Mouse (Mus musculus): ENCODE data around the gene Gif. TPM values are rescaled to one million over a fixed set of nuclear protein-coding genes. Genes with fewer than 3 reads are reported as not detected.

Gif gene
- polyA plus RNA-seq (2015; fragmentation: Nextera tagmentation; extraction: Ambion mirVana): not detected in 2 replicates

DNA sequence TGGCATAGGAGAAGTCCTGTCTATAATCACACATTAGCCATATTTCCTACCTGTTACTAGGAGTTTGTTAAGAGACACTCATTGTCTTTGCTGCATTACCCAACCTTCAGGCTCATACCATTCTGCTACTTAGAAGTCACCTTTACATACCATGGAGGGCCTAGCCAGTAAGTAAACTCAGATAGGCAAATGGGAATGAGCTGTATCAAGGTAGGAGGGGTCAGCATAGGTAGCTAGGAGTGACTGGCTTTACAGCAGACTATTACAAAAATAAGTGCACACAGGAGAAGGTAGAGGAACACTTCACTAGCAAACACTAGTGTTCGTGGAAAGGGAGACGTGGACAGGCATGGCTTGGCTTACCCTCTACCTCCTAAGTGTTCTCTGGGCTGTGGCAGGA lies at the start of gene Gif:
Gene Gif (plus strand): TSS at position 257 of the 400 bp plus-strand sequence.

DNA sequence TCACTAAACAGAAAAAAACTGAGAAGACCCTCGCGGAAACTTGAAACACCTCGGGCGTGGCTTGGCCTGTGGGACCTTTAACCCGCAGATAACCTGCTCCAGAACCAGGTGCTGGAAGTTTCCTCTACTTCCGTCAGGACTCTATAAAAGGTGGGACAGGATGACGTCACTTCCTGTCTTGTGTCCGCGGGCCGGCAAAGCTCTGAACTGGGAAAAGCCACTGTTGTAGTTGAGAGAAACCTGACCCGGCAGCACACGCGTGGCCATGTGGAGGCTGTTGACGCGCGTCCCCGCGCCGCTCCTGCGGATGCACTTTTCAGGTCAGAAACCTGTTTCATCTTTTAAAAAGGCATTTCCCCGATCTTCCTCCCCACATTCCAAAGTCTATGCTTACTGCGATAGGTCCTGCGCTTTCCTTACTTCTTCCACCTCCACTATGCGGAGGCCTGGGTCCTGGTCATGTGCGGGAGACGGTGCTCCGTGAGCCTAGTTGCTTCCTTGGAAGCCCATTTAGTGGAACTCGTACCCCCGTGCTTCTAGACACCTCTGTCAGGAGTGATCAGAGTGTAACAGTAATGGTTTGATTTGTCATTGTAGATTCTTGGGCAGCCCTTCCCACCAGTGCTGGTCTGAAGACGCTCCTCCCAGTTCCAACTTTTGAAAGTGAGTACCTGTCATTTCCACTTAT lies 23.0 kb downstream of the Gif start, which contains the start of gene Mrpl16:
Gene Mrpl16 (plus strand): TSS at position 187 of the 688 bp plus-strand sequence.

Other genes starting within 250 kb of the Gif start
- gene Ms4a6b, start 231.0 kb upstream of the Gif start, polyA plus RNA-seq (2015; fragmentation: Nextera tagmentation; extraction: Ambion mirVana): 7.2 and 10.4 TPM in 2 replicates
- gene Ms4a4d, start 210.8 kb upstream of the Gif start, polyA plus RNA-seq (2015; fragmentation: Nextera tagmentation; extraction: Ambion mirVana): 3.8 and 4.0 TPM in 2 replicates
- gene Ms4a6d, start 142.7 kb upstream of the Gif start, polyA plus RNA-seq (2015; fragmentation: Nextera tagmentation; extraction: Ambion mirVana): 10.5 and 12.0 TPM in 2 replicates
- 2.4 and 4.2 TPM in 2 replicates for gene Ms4a2, start 123.8 kb upstream of the Gif start, polyA plus RNA-seq (2015; fragmentation: Nextera tagmentation; extraction: Ambion mirVana)
- gene Ms4a3, start 106.7 kb upstream of the Gif start, polyA plus RNA-seq (2015; fragmentation: Nextera tagmentation; extraction: Ambion mirVana): 0.21 TPM in 1 of 2 replicates, not detected in the other
- gene Oosp2, start 87.0 kb upstream of the Gif start, polyA plus RNA-seq (2015; fragmentation: Nextera tagmentation; extraction: Ambion mirVana): not detected in 2 replicates
- not detected in 2 replicates for gene Oosp1, start 56.4 kb upstream of the Gif start, polyA plus RNA-seq (2015; fragmentation: Nextera tagmentation; extraction: Ambion mirVana)
- not detected in 2 replicates for gene Oosp3, start 50.5 kb upstream of the Gif start, polyA plus RNA-seq (2015; fragmentation: Nextera tagmentation; extraction: Ambion mirVana)
- gene Mrpl16, start 22.8 kb downstream of the Gif start, polyA plus RNA-seq (2015; fragmentation: Nextera tagmentation; extraction: Ambion mirVana): 43.4 and 44.6 TPM in 2 replicates
- 3.1 and 3.5 TPM in 2 replicates for gene Stx3, start 71.8 kb downstream of the Gif start, polyA plus RNA-seq (2015; fragmentation: Nextera tagmentation; extraction: Ambion mirVana)
- not detected in 2 replicates for gene Olfr1417, start 91.7 kb downstream of the Gif start, polyA plus RNA-seq (2015; fragmentation: Nextera tagmentation; extraction: Ambion mirVana)
- gene Olfr1418, start 113.5 kb downstream of the Gif start, polyA plus RNA-seq (2015; fragmentation: Nextera tagmentation; extraction: Ambion mirVana): not detected in 2 replicates
- not detected in 2 replicates for gene Olfr1419, start 127.6 kb downstream of the Gif start, polyA plus RNA-seq (2015; fragmentation: Nextera tagmentation; extraction: Ambion mirVana)
- 0.08 TPM in 1 of 2 replicates, not detected in the other for gene Olfr1420, start 139.0 kb downstream of the Gif start, polyA plus RNA-seq (2015; fragmentation: Nextera tagmentation; extraction: Ambion mirVana)
- gene Patl1, start 164.8 kb downstream of the Gif start, polyA plus RNA-seq (2015; fragmentation: Nextera tagmentation; extraction: Ambion mirVana): 10.0 and 11.3 TPM in 2 replicates
- 5.6 and 6.3 TPM in 2 replicates for gene Osbp, start 218.4 kb downstream of the Gif start, polyA plus RNA-seq (2015; fragmentation: Nextera tagmentation; extraction: Ambion mirVana)